Mouse (Mus musculus) hindbrain, postnatal 0 days (tissue): Measurements from ENCODE around the gene Cers4. TPM values are rescaled to one million over a fixed set of nuclear protein-coding genes. Genes with fewer than 3 reads are reported as not detected.

Experiments used
- ATAC-seq: fragments of 200-750 bp; cut with Nextera tagmentation; 2 replicates; pipeline ENCODE4 v1.8.0; 2017; ENCODE audit warnings: mild to moderate bottlenecking, moderate TSS enrichment, moderate library complexity
- DNase-seq: peaks from one replicate; pipeline ENCODE4 v3.0.0-alpha.2; 2015; ENCODE audit warnings: low spot score
- H3K27ac ChIP-seq: fragments of 300-500 bp; sonication (generic); 2 replicates; pipeline ENCODE4 v1.5.1; 2014; ENCODE audit warnings: mild to moderate bottlenecking
- H3K27me3 ChIP-seq: fragments of 300-500 bp; sonication (generic); 2 replicates; pipeline ENCODE4 v1.6.1; 2014; ENCODE audit warnings: low read length, mixed read lengths; ENCODE audit not compliant: insufficient read depth
- H3K36me3 ChIP-seq: fragments of 300-500 bp; sonication (generic); 2 replicates; pipeline ENCODE4 v1.6.1; 2014; ENCODE audit warnings: low read length, mixed read lengths; ENCODE audit not compliant: insufficient read depth
- H3K4me1 ChIP-seq: fragments of 300-500 bp; sonication (generic); 2 replicates; pipeline ENCODE4 v1.6.1; 2014; ENCODE audit warnings: antibody characterized with exemption, low read length, mixed read lengths; ENCODE audit not compliant: insufficient read depth
- H3K4me2 ChIP-seq: fragments of 300-500 bp; sonication (generic); 2 replicates; pipeline ENCODE4 v1.6.1; 2014; ENCODE audit warnings: low read depth, mild to moderate bottlenecking, low read length, moderate library complexity, mixed read lengths
- H3K4me3 ChIP-seq: fragments of 300-500 bp; sonication (generic); 2 replicates; pipeline ENCODE4 v1.5.1; 2014; ENCODE audit warnings: low read length
- H3K9ac ChIP-seq: fragments of 300-500 bp; sonication (generic); replicated peaks from 2 replicates; pipeline ENCODE4 v1.6.1; 2014; ENCODE audit warnings: mild to moderate bottlenecking, low read length, moderate library complexity, mixed read lengths
- H3K9me3 ChIP-seq: fragments of 300-500 bp; sonication (generic); 2 replicates; pipeline ENCODE4 v1.6.1; 2016; ENCODE audit warnings: low read length, mixed read lengths
- CTCF ChIP-seq: IDR thresholded peaks from 2 replicates; pipeline ENCODE4 v1.5.1; 2016; ENCODE audit warnings: antibody characterized with exemption, control low read depth, low read depth
- WGBS: fragments of 180-500 bp; shearing (Covaris S2); extraction: QIAGEN DNeasy Blood & Tissue Kit; methylation state at CpG from one replicate; pipeline ENCODE4 v1.1.7; 2014; 5-methylcytosine and 5-hydroxymethylcytosine counted together
- polyA plus RNA-seq: library from polyadenylated mRNA; unstranded; fragments of >200 nt; fragmentation: Nextera tagmentation; extraction: Ambion mirVana; gene quantifications from 2 replicates; pipeline ENCODE4 v1.2.1, GENCODE M21; 2015
- total RNA-seq: library from RNA; depleted of rRNA; stranded (reverse); fragments of >200 nt; gene quantifications from 2 replicates; pipeline ENCODE4 v1.2.3, GENCODE M21; 2014; rRNA removed

The Cers4 gene
- total RNA-seq = 45.3 and 63.0 TPM in 2 replicates
- polyA plus RNA-seq = 50.9 and 52.4 TPM in 2 replicates

DNA sequence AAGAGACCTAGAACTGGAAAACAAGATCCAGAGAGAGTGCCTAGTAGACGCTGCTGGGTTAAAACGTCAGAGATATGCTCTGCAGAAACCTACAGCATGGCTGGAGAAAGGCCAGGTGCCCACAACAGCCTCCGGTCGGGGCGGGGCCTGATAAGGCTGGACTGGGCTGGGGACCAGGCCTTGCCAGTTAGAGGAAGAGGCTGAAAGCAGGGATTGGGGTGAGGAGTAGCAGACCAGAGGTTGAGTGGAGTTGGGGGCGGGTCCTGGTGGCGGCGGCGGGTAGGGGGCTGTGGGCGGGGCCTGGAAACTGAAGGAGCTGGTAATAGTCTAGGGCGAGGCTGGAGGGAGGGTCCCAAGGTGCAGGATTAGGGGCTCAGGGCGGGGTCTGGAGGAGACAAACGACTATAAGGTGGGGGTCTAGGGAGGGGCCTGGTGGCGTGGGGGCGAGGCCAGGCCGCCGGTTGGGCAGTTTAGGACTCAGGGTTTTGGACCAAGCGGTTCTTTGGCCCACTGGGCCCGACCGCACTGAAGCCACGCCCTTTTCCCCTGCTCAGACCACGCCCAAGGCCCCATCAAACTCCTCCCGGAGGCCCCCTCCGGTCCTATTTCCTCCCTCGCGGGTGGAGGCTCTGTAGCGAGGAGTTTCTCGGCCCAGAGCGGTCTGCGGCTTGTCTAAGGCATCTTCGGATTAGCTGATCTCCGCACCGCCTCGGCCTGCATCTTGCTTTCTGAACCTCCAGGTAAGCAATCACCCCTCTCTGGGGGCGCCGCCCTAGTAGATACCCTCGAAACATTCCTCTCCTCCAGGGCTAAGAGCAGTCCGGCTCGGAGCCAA, at the start of gene Cers4:
Gene Cers4, plus strand, starts transcription at position 176 of the 835 bp plus-strand sequence.
- no peaks in the 10 kb centered on the region for H3K27me3 ChIP-seq
- H3K4me3 ChIP-seq = peak within 1 kb of the TSS; percentile 68
- no peak for TF ChIP-seq CTCF
- ATAC-seq (peak; percentile 91), DNase-seq (peak; percentile 89)
- WGBS = under 1% methylated on average over 37 of the region's 39 CpGs
- H3K4me1 ChIP-seq = peaks cover 12% of the 10 kb centered on the region
- H3K4me2 ChIP-seq = peak within 1 kb of the TSS; percentile 88
- H3K27ac ChIP-seq = peak within 1 kb of the TSS; percentile 88
- H3K36me3 ChIP-seq = no peaks in the 10 kb centered on the region
- peak within 1 kb of the TSS; percentile 79 for H3K9ac ChIP-seq
- no peaks in the 10 kb centered on the region for H3K9me3 ChIP-seq

DNA sequence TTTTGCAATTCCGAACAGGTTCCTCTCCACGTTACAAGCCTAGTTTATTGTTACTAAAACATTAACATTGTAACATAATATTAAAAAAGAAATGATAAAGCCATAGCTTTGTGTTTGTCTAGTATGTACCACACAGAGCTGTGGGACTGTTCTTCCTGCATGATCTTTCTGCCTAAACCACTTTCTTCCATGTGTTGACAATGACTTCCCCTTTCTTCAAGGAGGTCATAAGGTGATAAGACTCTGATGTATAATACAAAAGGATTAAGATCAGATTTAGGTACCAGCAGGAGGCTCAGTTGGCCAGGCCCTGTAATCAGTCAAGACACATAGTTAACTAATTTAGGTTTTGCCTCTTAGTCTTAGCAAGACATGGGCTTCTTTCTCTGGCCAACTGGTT, 34.7 kb upstream of the Cers4 start:
- Histone ChIP-seq H3K9ac (no peak overlapping the region), H3K27ac (no peak overlapping the region), H3K4me3 (no peak overlapping the region), H3K4me2 (no peak overlapping the region), H3K4me1 (no peaks in the 10 kb centered on the region), H3K27me3 (no peaks in the 10 kb centered on the region), H3K36me3 (no peaks in the 10 kb centered on the region), H3K9me3 (no peaks in the 10 kb centered on the region)
- no peak for DNase-seq
- WGBS = 90% methylated on average over 2 of the region's 2 CpGs
- no peak for TF ChIP-seq CTCF
- ATAC-seq = no peak

DNA sequence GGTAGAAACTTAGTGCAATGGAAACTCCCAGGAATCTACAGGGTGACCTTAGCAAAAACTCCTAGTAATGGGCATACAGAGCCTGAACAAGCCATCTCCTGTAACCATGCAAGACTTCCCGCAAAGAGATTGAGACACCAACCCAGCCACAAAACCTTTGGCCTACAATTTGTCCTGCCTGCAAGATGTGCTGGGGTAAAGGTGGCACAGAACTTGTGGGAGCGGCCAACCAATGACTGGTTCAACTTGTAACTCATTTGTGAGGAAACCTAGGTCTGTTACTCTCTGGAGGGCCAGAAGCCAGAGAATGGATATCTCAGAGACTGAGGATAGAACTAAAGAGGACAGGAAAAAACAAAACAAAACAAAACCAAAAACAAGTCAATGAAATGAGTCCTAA, 29.8 kb upstream of the Cers4 start:
- no peak for TF ChIP-seq CTCF
- Histone ChIP-seq H3K9ac (no peak overlapping the region), H3K36me3 (no peaks in the 10 kb centered on the region), H3K27ac (no peak overlapping the region), H3K4me3 (no peak overlapping the region), H3K27me3 (no peaks in the 10 kb centered on the region), H3K4me2 (no peak overlapping the region), H3K4me1 (no peaks in the 10 kb centered on the region), H3K9me3 (no peaks in the 10 kb centered on the region)
- DNase-seq (no peak), ATAC-seq (no peak)
- 94% methylated on average over 2 of the region's 2 CpGs for WGBS

- no peak for TF ChIP-seq CTCF
- no peak for ATAC-seq
- H3K4me2 ChIP-seq = no peak overlapping the region
Measured at GRCm38 (mm10) chr8:4474419-4475187, 18.2 kb upstream of the Cers4 start.

DNA sequence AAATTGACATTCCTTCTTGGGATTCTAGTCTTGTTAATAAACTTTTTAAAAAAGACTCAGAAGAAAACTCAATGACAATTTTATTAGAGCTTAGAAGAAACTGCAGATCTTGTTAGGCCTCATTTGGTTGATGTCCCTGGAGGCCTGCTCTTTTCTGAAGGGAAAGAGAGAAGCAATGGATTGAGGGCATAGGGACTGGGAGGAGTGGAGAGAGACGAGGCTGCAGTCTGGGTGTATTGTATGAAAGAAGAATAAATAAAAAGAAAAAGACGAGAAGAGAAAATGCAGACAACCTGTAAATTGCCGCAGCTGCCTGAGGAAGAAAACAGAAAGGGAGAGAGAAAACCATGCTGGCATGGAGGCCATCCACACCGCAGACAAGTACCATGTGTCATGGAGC, 11.7 kb upstream of the Cers4 start:
- no peak overlapping the region for H3K9ac ChIP-seq
- 86% methylated on average over 4 of the region's 4 CpGs for WGBS
- H3K9me3 ChIP-seq = no peaks in the 10 kb centered on the region
- TF ChIP-seq CTCF = no peak
- no peak overlapping the region for H3K4me2 ChIP-seq
- H3K4me1 ChIP-seq = no peaks in the 10 kb centered on the region
- no peak overlapping the region for H3K4me3 ChIP-seq
- H3K27me3 ChIP-seq = no peaks in the 10 kb centered on the region
- H3K27ac ChIP-seq = no peak overlapping the region
- no peak for ATAC-seq
- H3K36me3 ChIP-seq = no peaks in the 10 kb centered on the region
- no peak for DNase-seq

More at GRCm38 (mm10) chr8:4474419-4475187, 18.2 kb upstream of the Cers4 start:
- H3K9me3 ChIP-seq = no peaks in the 10 kb centered on the region
- no peak overlapping the region for H3K9ac ChIP-seq
- 84% methylated on average over 7 of the region's 7 CpGs for WGBS
- H3K27ac ChIP-seq = no peak overlapping the region
- H3K36me3 ChIP-seq = no peaks in the 10 kb centered on the region
- H3K27me3 ChIP-seq = no peaks in the 10 kb centered on the region
- H3K4me1 ChIP-seq = no peaks in the 10 kb centered on the region
- DNase-seq = no peak
- no peak overlapping the region for H3K4me3 ChIP-seq

DNA sequence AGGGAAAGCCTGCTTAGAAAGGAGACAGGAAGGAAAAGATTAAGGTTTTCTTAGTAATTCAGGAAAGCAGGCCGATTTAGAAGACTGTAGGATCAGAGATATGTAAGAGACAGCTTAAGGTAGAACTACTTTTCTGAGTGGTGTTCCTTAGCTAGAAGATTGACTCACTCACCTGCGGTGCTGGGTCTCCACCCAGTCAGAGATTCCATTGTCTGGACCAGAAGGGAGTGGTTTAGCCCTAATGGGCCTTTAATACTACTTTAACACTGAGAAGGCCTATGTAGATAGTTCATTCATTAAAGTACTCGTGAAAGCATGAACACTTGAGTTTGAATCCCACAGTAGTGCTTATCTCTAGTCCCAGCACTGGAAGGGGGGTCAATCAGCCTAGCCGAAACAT, 11.2 kb upstream of the Cers4 start:
- DNase-seq (no peak), ATAC-seq (no peak)
- no peak overlapping the region for H3K4me2 ChIP-seq
- H3K9me3 ChIP-seq = no peaks in the 10 kb centered on the region
- H3K4me3 ChIP-seq = no peak overlapping the region
- H3K27me3 ChIP-seq = no peaks in the 10 kb centered on the region
- H3K36me3 ChIP-seq = no peaks in the 10 kb centered on the region
- 74% methylated on average over 4 of the region's 4 CpGs for WGBS
- no peak overlapping the region for H3K27ac ChIP-seq
- no peak for TF ChIP-seq CTCF
- H3K9ac ChIP-seq = no peak overlapping the region
- H3K4me1 ChIP-seq = no peaks in the 10 kb centered on the region
